Mouse (Mus musculus) erythroblast, embryonic 14.5 days (primary cell): ENCODE data around the gene Hoxa13.

ENCODE experiments used
- GATA1 ChIP-seq: IDR thresholded peaks from 2 replicates; pipeline ENCODE4 v1.6.1; 2012; ENCODE audit warnings: low read length, inconsistent platforms, mixed read lengths
- TAL1 ChIP-seq: IDR thresholded peaks from 3 replicates; pipeline ENCODE4 v1.6.1; 2012; ENCODE audit warnings: low read length, inconsistent platforms, mixed read lengths

DNA sequence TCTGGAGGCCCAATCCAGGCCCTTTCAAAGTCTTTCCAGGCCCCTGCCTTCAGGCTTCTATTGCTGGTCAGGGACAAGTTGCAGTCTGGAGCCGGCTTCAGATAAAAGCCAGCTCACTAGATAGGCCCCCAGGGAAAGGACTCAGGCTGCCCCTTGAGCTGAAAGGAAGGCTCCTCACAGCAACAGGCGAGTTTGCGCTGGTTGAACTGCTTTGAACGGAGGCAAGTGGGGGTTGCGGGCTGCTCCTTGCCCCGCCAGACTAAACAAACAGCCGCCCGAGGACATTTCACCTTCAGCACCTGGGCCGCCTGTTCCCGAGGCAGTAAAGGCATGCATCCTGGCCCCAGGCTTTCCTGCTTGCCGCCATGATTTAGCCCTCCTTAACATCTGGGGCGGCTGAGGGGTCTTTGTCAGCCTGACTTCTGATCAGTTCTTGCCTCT lies 17.0 kb downstream of the Hoxa13 start:
- TF ChIP-seq TAL1 (no peak), GATA1 (no peak)
